Mouse (Mus musculus): ENCODE results near the gene Ip6k2.

DNA sequence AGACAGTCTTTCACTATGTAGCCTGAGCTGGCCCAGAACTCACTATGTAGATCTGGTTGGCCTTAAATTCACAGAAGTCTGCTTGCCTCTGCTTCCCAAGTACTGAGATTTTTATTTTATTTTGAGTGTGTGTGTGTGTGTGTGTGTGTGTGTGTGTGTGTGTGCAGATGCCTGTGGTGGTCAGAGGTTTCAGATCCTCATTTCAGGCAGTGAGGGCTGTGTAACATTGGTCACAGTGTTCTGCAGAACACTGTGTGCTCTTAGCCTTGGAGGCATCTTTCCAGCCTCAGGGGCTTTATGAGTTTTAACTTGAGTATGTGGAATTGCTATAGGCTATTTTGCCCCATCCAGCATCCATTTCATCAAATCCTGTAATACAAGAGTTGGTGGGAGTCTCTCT is 22.0 kb upstream of the Ip6k2 start:
- TF ChIP-seq CTCF (IDR thresholded peaks at IDR 0.05; ENCODE audit: insufficient read depth, low read length) (no peak), POLR2A (IDR thresholded peaks at IDR 0.05; ENCODE audit: borderline replicate concordance, extremely low read depth, low read depth, low read length) (no peak)

Measured in lung, adult 2 months (tissue).